Mouse (Mus musculus) induced T-regulatory cell, adult 2 months (primary cell): ENCODE data around the gene Garnl3.

ENCODE experiments used
- DNase-seq: peaks from one replicate; pipeline ENCODE4 v3.0.0-alpha.2; 2012; ENCODE audit warnings: low read depth

Gene Garnl3

GRCm38 (mm10) chr2:33131500-33132092, at the start of gene Garnl3:
Gene Garnl3, minus strand, starts transcription at chr2:33131654.
- DNase-seq = peak; percentile 82

DNA sequence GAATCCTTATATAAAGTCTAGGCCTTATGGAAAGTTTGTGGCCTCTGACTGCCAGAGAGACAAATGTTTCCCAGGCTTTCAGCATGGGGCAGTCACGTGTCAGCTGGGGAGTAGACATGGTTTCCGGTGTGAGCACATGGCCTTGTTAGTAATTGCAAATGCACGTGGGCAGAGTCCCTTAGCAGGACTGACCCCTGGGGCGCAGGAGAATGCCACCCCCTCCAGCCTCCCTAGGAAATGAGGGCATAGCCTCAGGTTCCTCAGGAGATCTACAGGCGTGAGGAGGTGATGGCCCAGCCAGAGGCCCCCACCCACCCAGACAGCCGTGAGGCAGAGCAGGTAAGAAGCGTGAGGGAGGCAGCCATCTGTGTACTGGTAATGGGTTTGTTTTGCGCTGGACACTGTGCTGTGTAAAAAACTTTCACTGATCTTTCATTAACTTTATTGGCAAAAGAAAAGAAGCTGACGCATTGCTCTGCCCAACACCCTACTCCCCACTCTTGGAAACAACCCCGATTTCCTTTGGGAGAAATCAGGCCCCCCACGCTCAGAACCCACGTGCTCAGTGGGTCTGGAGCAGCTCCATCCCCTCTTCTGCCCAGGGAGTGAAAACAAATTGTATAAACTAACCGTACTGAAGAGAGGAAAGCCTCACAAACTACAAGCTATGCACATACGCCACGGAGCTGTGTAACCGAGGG, 48.6 kb upstream of the Garnl3 start:
- DNase-seq = peak; percentile 38

GRCm38 (mm10) chr2:33179171-33179929, 47.9 kb upstream of the Garnl3 start:
- DNase-seq = peak; percentile 39

DNA sequence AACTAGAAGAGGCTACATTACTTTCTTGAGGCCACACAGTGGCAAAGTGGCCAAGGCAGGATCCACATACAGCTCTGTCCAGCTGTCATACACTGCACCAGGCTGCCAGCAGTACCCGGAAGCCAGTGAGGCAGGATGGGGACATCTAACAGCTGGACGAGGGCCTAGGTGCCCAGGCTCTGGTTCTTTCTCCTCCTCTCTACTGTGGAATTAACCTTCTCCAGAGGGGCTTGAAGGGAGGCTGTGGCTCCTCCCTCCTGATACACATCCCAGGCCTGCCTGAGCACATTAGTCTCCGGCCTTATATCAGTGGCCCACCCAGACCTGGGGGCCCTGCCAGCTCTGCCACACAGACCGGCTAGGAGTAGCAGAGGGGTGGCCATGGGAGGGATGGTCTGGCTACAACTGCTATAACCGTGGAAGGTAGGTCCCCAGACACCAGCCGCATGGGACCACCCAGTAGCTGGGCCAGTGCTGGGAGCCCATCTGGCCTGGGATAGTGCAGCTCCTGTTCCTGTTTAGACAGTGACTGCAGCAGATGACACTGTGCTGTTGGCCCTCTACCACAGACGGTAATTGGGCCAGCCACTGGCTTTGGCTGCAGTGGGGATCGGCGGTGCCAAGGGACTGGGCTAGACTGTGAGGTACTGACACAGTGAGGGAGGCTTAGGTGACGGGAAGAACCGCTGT, 46.9 kb upstream of the Garnl3 start:
- no peak for DNase-seq

DNA sequence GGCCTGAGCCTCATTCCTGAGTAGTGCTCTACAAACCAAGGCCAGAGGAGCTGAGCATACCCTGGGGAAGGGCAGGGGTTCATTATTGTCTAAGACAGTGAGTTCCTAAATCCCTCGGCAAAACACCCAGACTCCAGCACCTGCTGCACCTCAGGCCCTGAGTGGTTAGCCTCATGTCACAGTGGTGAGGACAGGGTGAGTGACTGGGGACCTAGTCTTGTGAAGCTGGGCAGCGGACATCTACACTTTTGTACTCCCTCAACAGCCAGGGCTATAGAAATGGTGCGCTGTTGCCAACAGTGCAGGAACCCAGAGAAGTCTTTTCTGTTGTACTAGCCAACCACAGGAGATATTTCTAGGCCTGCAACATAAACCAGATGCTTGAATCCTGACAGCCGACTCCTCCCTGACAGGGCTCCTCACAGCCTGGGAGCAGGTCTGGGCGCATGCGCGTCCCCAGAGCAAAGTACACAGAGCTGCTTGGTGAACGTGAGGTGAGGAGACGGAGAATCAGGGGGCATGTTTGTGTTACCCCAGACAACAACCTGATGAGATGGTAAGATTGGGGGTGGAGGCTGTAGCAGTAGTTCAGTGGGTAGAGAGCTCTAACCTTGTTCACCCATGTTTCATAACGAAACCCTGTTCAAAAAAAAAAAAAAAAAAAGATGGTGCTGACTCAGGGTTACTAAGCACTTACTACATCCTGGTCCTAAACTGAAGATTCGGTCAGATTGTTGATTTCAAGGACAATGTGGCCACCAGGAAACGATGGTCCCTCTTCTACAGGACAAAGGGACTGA, 46.2 kb upstream of the Garnl3 start:
- DNase-seq = peak; percentile 66

- peak; percentile 26 for DNase-seq
Observed at GRCm38 (mm10) chr2:33176921-33177320, 45.5 kb upstream of the Garnl3 start.

DNA sequence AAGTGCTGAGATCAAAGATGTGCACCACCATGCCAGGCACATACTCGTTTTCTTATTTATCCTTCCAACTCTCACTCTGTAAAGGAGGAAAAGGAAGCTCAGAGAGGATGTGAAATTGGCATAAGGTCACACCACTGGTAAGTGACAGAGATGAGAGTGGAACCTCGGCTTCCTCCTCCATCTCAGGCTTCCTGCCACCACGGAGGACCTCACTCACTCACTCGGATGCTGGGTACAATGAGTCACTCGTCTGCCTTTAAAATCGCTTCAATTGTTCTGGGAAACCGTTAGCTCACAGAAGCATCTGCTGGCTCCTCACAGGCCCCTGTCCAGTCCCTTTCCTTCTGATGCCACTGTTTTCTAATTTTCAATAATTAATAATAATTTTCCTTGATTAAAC, 45.1 kb upstream of the Garnl3 start:
- DNase-seq = peak; percentile 62

GRCm38 (mm10) chr2:33173686-33174085, 42.2 kb upstream of the Garnl3 start:
- DNase-seq = no peak

DNA sequence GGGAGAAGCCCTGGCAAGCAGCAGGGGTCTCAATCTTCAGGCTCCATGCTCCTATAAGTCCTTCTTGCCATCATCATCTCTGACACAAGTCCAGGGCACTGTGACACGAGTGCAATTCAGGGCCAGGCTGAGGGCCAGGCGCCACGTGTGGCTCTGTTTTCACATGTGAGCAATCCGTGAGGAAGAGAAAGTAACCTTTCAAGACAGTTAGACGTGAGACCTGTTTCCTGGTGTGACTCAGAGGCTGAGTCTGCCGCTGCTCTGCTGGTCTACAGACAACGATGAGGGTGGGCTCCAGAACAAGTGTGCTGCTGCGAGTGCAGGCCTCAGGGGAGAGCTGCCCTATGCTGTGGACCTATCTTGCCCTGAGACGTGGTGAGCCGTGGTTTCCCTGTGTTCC, 41.7 kb upstream of the Garnl3 start:
- DNase-seq = peak; percentile 44

DNA sequence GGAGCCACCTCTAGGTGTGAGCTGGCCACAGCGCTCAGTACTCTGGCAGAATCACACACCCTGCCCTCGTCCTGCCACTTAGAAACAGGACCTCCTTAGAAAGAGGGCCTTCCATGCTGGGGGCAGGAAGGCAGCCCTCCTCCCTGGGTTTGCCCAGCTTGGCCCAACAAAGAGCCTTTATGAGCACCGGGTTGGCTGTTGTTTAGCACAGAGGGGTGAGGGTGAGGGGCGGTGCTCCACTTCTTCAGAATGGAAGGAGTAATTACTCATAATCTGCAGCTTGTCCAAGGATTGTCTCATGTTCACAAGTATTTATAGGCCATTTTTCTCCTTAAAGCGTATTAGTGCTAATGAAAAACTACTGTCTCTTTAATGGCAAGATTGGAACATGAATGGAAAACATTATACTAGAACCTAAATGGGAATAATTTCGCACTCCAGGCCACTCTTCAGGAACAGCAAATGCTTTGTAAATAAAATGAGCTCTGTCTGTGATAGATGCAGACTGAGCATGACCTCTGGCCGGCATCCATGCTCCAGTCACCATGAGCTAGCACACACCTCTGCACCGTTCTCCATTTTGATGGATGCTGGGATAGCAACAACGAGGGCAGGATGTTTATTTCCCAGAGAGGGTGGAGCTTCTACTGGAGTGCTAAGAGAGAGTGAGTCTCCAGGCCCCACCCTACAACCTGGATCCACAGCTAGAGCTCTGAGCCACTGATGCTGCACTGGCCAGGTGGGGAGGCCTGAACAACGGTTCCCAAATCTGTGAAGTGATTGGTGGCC, 39.5 kb upstream of the Garnl3 start:
- DNase-seq = no peak

DNA sequence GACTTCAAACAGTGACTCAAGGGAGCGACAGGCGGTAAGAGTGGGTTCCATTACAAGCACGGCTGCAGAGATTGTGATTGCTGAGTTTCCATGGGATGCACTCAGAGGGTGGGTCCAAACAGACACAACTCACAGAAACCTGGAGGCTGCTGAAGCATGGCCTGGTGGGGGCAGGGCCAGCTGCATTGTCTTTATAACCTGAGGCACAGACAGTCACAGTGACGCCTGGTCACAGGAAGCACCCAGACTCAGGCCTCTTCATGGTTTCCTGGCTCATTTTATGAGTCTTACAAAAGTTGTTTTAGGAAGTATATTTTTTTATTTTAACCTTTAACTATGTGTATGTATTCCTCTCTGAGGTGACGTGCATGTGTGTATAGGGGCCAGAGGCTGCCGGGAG, 38.0 kb upstream of the Garnl3 start:
- peak; percentile 39 for DNase-seq

GRCm38 (mm10) chr2:33167060-33167459, 35.6 kb upstream of the Garnl3 start:
- DNase-seq = no peak

- no peak for DNase-seq
Observed at GRCm38 (mm10) chr2:33165710-33166374, 34.4 kb upstream of the Garnl3 start.

- DNase-seq = no peak
Observed at GRCm38 (mm10) chr2:33165229-33165628, 33.8 kb upstream of the Garnl3 start.

GRCm38 (mm10) chr2:33164646-33165045, 33.2 kb upstream of the Garnl3 start:
- DNase-seq = no peak

DNA sequence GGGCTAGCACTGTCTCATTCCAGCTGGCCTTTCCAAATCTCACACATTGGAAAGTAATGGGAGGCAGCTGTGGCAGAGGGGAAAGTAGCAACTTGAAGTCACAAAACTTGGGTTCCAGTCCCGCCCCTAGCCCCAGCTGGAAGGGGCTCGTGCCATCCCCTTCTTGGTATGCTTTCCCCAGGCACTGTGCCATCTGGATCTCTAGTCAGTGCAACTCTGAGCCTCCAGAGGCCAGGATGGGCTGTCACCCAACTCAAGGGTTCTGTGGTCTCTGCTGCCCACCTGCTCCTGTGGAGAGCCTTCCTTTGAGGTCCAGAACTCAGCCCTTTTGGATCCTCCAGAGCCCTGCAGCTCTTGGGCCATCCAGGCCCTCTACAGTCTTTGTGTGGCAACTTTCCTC, 30.7 kb upstream of the Garnl3 start:
- DNase-seq = no peak

DNA sequence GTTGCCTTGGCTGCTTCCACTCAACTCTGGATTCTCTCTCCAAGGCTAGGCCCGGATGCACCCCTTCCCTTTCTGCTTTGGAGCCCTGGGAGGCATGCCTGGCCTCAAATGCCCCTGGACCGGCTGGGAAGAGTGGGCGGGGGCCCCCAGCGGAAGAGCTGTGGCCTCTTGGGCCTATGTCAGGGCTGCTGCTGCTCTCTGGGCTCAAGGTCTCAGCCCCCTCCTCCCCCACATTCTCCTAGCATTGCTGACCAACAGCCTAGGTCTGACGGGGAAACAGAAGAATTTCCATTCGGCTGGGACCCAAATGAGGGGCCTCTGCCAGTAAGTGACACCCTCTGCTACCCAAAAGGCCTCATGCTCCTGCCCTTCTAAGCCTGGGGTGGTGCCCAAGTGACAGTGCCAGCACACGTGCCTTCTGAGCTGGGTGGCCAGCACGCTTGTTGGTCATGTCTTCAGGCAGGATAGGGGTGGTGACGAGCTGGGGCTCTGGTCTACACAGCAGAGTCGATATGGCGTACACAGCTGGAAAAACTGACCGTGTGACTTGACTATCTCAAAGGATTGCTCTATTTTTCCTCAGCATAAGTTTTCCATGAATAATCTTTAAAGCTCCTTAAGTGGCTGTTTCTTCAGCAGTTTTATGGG, 29.0 kb upstream of the Garnl3 start:
- DNase-seq = no peak

DNA sequence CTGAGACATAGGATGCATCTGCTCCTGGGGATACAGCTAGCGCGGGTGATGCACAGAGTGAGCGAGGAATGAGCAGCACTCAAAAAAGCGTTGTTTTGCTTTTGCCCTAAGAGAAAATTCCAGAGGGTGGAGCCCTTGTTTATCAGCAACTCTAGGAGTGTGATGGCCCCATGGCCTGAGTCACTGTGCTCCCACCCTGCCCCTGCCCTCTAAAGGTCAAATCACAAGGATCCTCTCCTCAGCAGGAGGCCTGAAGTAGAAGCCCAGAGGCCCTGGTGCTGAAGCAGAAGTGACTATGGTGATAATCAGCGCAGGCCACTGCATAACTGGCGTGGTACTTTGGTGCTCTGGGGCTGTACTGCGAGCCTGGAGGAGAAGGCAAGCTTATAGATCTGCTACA, 28.1 kb upstream of the Garnl3 start:
- DNase-seq = no peak

DNA sequence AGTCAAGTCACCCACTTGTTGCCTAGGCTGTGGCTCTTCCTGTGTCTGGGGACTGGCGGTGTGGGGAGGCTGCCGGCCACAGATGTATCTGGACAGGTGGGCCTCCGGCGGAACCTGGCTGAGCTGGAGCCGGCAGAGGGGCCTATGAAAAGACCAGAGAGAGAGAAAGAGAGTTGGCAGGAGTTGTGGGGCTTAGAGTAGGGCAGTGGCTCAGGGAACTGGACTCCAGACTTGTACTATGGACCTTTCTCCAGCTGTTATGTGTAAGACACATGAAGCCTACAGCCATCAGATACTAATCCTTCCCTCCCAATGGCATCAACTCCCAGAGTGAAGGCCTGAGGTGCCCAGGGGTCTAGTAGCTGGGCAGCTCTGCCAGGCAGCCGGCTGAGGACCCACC, 27.4 kb upstream of the Garnl3 start:
- no peak for DNase-seq

DNA sequence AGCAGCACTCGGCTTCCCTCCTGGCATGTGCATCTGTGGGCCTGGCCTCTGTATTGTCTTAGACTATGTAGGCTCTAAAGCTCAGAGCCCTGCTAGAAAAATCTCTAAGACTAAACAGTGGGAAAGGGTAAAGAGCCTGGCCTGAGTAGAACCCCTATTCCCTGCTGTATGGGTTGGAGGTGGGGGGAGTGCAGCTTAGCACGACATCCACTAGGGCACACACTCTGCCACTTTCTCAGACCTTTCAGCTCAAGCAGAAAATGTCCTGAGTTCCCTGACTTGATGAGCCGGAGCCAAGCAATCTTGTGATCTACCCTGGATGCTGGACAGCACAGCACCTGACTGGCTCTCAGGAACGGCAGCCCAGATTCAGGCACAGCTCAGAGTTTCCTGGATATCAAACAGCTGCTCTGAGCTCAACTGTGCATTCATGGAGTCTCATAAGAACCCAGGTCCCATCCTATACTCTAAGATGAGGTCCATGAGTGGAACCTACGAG, 24.9 kb upstream of the Garnl3 start:
- DNase-seq = no peak
